Mouse (Mus musculus): ENCODE data around the gene Bri3. TPM values are rescaled to one million over a fixed set of nuclear protein-coding genes. Genes with fewer than 3 reads are reported as not detected.

Gene Bri3
- polyA plus RNA-seq, 1 experiment from 2014 or later, result 313 TPM

GRCm38 (mm10) chr5:144271118-144271517, 26.9 kb downstream of the Bri3 start:
- Histone ChIP-seq H3K4me3 (ENCODE audit: low read depth, low read length) (no peak overlapping the region), H3K27me3 (replicated peaks; ENCODE audit: control insufficient read depth, insufficient read depth, low read length) (no peaks in the 10 kb centered on the region), H3K9ac (ENCODE audit: low read depth, low read length) (no peak overlapping the region), H3K4me1 (replicated peaks; ENCODE audit: control insufficient read depth, insufficient read depth, low read length) (no peaks in the 10 kb centered on the region), H3K36me3 (ENCODE audit: control insufficient read depth, insufficient read depth) (peaks cover 55% of the 10 kb centered on the region), H3K9me3 (ENCODE audit: control insufficient read depth) (no peaks in the 10 kb centered on the region), H3K27ac (ENCODE audit: low read depth, low read length) (no peak overlapping the region), H3K4me2 (replicated peaks; ENCODE audit: low read depth) (no peak overlapping the region)
- 73% methylated on average over 3 of the region's 3 CpGs for WGBS
- TF ChIP-seq CTCF (IDR thresholded peaks at IDR 0.05; ENCODE audit: low read depth), result no peak
- ATAC-seq, result no peak

- H3K9ac ChIP-seq (ENCODE audit: low read depth, low read length), result no peak overlapping the region
- ATAC-seq, result peak; percentile 16; the same call in 1 of the 2 replicates
- H3K9me3 ChIP-seq (ENCODE audit: control insufficient read depth), result no peaks in the 10 kb centered on the region
- H3K4me1 ChIP-seq (replicated peaks; ENCODE audit: control insufficient read depth, insufficient read depth, low read length), result no peaks in the 10 kb centered on the region
- no peak overlapping the region for H3K4me3 ChIP-seq (ENCODE audit: low read depth, low read length)
- H3K4me2 ChIP-seq (replicated peaks; ENCODE audit: low read depth), result no peak overlapping the region
- WGBS, result 24% methylated on average over 5 of the region's 5 CpGs
- H3K27me3 ChIP-seq (replicated peaks; ENCODE audit: control insufficient read depth, insufficient read depth, low read length), result no peaks in the 10 kb centered on the region
- peaks cover 54% of the 10 kb centered on the region for H3K36me3 ChIP-seq (ENCODE audit: control insufficient read depth, insufficient read depth)
- no peak overlapping the region for H3K27ac ChIP-seq (ENCODE audit: low read depth, low read length)
- TF ChIP-seq CTCF (IDR thresholded peaks at IDR 0.05; ENCODE audit: low read depth), result no peak
These were observed 27.5 kb downstream of the Bri3 start for GRCm38 (mm10) chr5:144271772-144272171.

- Histone ChIP-seq H3K4me3 (ENCODE audit: low read depth, low read length) (no peak overlapping the region), H3K9me3 (ENCODE audit: control insufficient read depth) (no peaks in the 10 kb centered on the region), H3K27me3 (replicated peaks; ENCODE audit: control insufficient read depth, insufficient read depth, low read length) (no peaks in the 10 kb centered on the region), H3K9ac (ENCODE audit: low read depth, low read length) (no peak overlapping the region), H3K27ac (ENCODE audit: low read depth, low read length) (no peak overlapping the region), H3K4me1 (replicated peaks; ENCODE audit: control insufficient read depth, insufficient read depth, low read length) (no peaks in the 10 kb centered on the region), H3K4me2 (replicated peaks; ENCODE audit: low read depth) (no peak overlapping the region), H3K36me3 (ENCODE audit: control insufficient read depth, insufficient read depth) (peaks cover 58% of the 10 kb centered on the region)
- 72% methylated on average over 6 of the region's 6 CpGs for WGBS
- ATAC-seq, result no peak
- TF ChIP-seq CTCF (IDR thresholded peaks at IDR 0.05; ENCODE audit: low read depth), result no peak
These were observed 30.7 kb downstream of the Bri3 start for GRCm38 (mm10) chr5:144274904-144275303.

GRCm38 (mm10) chr5:144276898-144277630, 32.8 kb downstream of the Bri3 start:
- no peak overlapping the region for H3K4me2 ChIP-seq (replicated peaks; ENCODE audit: low read depth)
- ATAC-seq, result no peak
- H3K27me3 ChIP-seq (replicated peaks; ENCODE audit: control insufficient read depth, insufficient read depth, low read length), result no peaks in the 10 kb centered on the region
- no peaks in the 10 kb centered on the region for H3K9me3 ChIP-seq (ENCODE audit: control insufficient read depth)
- H3K9ac ChIP-seq (ENCODE audit: low read depth, low read length), result no peak overlapping the region
- TF ChIP-seq CTCF (IDR thresholded peaks at IDR 0.05; ENCODE audit: low read depth), result no peak
- 77% methylated on average over 17 of the region's 17 CpGs for WGBS
- H3K36me3 ChIP-seq (ENCODE audit: control insufficient read depth, insufficient read depth), result peaks cover 65% of the 10 kb centered on the region
- H3K4me1 ChIP-seq (replicated peaks; ENCODE audit: control insufficient read depth, insufficient read depth, low read length), result no peaks in the 10 kb centered on the region
- no peak overlapping the region for H3K4me3 ChIP-seq (ENCODE audit: low read depth, low read length)
- H3K27ac ChIP-seq (ENCODE audit: low read depth, low read length), result no peak overlapping the region

GRCm38 (mm10) chr5:144278374-144278960, 34.2 kb downstream of the Bri3 start:
- Histone ChIP-seq H3K4me3 (ENCODE audit: low read depth, low read length) (no peak overlapping the region), H3K9me3 (ENCODE audit: control insufficient read depth) (no peaks in the 10 kb centered on the region), H3K27me3 (replicated peaks; ENCODE audit: control insufficient read depth, insufficient read depth, low read length) (no peaks in the 10 kb centered on the region), H3K36me3 (ENCODE audit: control insufficient read depth, insufficient read depth) (peaks cover 70% of the 10 kb centered on the region), H3K27ac (ENCODE audit: low read depth, low read length) (no peak overlapping the region), H3K4me2 (replicated peaks; ENCODE audit: low read depth) (no peak overlapping the region), H3K4me1 (replicated peaks; ENCODE audit: control insufficient read depth, insufficient read depth, low read length) (peaks cover 8% of the 10 kb centered on the region; the same call in 1 of the 2 replicates), H3K9ac (ENCODE audit: low read depth, low read length) (no peak overlapping the region)
- ATAC-seq, result no peak
- no peak for TF ChIP-seq CTCF (IDR thresholded peaks at IDR 0.05; ENCODE audit: low read depth)
- 75% methylated on average over 11 of the region's 13 CpGs for WGBS

GRCm38 (mm10) chr5:144279081-144279541, 34.9 kb downstream of the Bri3 start:
- Histone ChIP-seq H3K36me3 (ENCODE audit: control insufficient read depth, insufficient read depth) (peaks cover 69% of the 10 kb centered on the region), H3K4me1 (replicated peaks; ENCODE audit: control insufficient read depth, insufficient read depth, low read length) (peaks cover 8% of the 10 kb centered on the region; the same call in 1 of the 2 replicates), H3K9me3 (ENCODE audit: control insufficient read depth) (no peaks in the 10 kb centered on the region), H3K27me3 (replicated peaks; ENCODE audit: control insufficient read depth, insufficient read depth, low read length) (no peaks in the 10 kb centered on the region), H3K4me3 (ENCODE audit: low read depth, low read length) (no peak overlapping the region), H3K9ac (ENCODE audit: low read depth, low read length) (no peak overlapping the region), H3K4me2 (replicated peaks; ENCODE audit: low read depth) (no peak overlapping the region), H3K27ac (ENCODE audit: low read depth, low read length) (no peak overlapping the region)
- ATAC-seq, result no peak
- WGBS, result 75% methylated on average over 9 of the region's 9 CpGs
- no peak for TF ChIP-seq CTCF (IDR thresholded peaks at IDR 0.05; ENCODE audit: low read depth)

All from intestine, postnatal 0 days (tissue).